Mouse (Mus musculus) urinary bladder, postnatal 36 days (tissue): ENCODE results near the gene Atraid.
"Not testable (repeated sequence)": the region's sequence is repeated elsewhere in the genome, so short reads cannot be mapped to it uniquely, and the experiment has no call there.

Experiments used
- DNase-seq, 2 experiments: peaks; one replicate each; pipeline ENCODE4 v3.0.0; 2022; ENCODE audit warnings: low spot score in 2 of 2, mixed read lengths in 1 of 2

Atraid gene

GRCm38 (mm10) chr5:31047848-31048762 is at the start of gene Atraid:
Atraid (plus strand) TSS chr5:31048312.
- DNase-seq, result peak; percentile 99

- DNase-seq, result no peak
Measured at GRCm38 (mm10) chr5:30999324-30999723, 48.8 kb upstream of the Atraid start.

GRCm38 (mm10) chr5:31000122-31000521 is 48.0 kb upstream of the Atraid start:
- no peak for DNase-seq

GRCm38 (mm10) chr5:31000993-31001392 is 47.1 kb upstream of the Atraid start:
- DNase-seq, result no peak

GRCm38 (mm10) chr5:31001560-31001959 is 46.6 kb upstream of the Atraid start:
- no peak for DNase-seq

DNA sequence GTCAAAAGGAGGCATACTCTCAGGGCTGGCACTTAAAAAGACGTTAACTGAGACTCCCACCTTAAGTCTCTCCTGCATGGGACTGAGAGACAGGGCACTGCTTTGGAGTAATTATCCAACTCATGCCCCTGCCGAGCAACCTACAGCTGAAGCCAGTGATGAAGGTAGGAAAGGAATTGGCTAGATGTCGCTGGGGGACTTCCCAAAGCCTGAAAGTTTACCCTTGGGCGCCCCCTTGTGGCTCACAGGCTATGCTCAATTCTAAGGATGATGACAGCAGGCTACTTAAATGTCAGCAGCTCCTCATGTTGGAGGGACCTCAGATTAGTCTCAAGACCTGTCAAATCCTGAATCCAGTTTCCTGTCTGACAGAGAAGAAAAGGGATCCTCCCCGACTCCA is 43.9 kb upstream of the Atraid start:
- DNase-seq, result peak; percentile 86 to 87

GRCm38 (mm10) chr5:31012737-31013136 is 35.4 kb upstream of the Atraid start:
- DNase-seq, result no peak

- DNase-seq, result no peak
Measured at GRCm38 (mm10) chr5:31015913-31016312, 32.2 kb upstream of the Atraid start.

DNA sequence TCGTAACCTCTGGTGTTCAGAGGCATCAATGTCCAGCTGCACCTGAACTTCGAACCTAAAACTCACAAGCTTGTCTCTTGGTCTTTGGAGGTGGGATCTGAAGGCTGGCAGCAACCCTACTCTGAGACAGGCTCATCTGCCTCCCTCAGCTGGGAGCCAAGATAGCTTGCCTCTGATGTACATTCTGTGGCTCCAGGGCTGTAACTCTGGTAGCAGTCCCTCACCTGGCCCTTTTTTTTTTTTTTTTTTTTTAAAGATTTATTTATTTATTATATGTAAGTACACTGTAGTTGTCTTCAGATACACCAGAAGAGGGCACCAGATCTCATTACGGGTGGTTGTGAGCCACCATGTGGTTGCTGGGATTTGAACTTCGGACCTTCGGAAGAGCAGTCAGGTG is 26.3 kb upstream of the Atraid start:
- not testable (repeated sequence) for DNase-seq

- no peak for DNase-seq
Measured at GRCm38 (mm10) chr5:31022690-31023089, 25.4 kb upstream of the Atraid start.

- DNase-seq, result no peak
Measured at GRCm38 (mm10) chr5:31023254-31023653, 24.9 kb upstream of the Atraid start.

DNA sequence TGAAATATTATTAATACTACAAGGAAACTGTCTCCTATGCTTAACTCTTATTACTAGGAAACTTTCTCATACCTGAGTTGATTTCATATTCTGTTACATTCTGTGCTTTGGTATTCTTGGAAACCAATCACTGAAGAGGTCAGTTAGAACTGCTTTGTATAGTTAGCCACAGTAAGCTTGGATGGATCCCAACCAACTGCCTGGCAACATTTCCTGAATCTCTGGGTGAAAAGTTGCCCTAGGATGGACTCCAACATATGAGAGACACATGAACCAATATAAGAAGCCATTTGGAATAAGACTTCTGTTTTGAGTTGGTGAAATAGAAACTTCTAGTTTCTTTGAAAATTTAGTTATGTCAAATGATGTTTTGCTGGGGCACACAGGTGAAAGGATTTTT is 23.5 kb upstream of the Atraid start:
- DNase-seq, result peak in 1 of 2 experiments; percentile 11

DNA sequence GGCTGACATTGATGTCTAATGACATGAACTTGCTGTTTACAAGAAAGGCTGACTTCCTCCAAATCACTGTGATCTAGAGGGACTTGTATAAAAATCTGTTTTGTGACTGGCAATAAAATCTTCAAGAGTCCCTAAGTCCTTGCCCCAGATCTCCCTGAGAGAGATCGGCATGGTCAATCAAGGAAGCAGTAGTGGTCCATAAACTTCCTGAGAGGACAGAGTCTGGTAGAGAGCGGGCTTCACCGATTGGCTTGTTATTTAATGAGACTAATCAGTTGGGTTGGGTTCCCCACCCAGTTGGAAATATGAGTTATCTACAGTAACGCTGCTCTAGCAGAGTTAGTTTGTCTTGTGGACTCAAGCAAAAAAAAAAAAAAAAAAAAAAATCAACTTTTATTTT is 17.2 kb upstream of the Atraid start:
- DNase-seq, result no peak

DNA sequence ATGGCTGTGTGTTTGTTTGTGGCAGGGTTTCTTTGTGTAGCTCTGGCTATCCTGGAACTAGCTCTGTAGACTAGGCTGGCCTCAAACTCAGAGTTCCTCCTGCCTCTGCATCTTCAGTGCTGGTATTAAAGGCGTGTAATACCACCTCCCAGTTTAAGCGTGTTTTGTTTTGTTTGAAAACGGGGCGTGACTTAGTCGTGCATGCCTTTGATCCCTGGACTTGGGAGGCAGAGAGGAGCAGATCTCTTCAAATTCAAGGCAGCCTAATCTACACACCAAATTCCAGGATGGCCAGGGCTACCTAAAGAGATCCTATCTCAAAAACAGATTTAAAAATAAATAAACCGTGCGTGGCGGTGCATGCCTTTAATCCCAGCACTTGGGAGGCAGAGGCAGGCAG is 16.6 kb upstream of the Atraid start:
- no peak for DNase-seq

DNA sequence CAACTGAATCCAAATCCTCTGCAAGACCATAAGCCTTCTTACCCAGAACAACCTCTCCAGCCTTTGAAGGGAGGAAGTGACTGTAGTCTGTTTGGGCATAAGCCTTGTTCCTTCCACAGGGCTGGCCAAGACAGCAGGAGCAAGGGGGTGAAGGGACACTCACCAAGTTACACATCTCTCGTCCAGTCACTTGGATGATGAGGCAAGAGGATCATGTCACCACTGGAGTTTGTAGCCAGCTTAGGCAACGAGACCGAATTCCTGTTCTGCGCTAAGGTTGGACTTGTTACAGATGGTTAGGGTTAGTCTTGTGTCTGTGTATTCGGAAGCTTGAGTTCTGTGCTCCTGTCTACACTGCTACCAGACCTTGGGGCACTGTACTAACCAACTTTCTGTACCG is 13.4 kb upstream of the Atraid start:
- DNase-seq, result peak in 1 of 2 experiments; percentile 16

GRCm38 (mm10) chr5:31036556-31036955 is 11.6 kb upstream of the Atraid start:
- not testable (repeated sequence) for DNase-seq

- DNase-seq, result no peak
Measured at GRCm38 (mm10) chr5:31038171-31038845, 9.8 kb upstream of the Atraid start.

DNA sequence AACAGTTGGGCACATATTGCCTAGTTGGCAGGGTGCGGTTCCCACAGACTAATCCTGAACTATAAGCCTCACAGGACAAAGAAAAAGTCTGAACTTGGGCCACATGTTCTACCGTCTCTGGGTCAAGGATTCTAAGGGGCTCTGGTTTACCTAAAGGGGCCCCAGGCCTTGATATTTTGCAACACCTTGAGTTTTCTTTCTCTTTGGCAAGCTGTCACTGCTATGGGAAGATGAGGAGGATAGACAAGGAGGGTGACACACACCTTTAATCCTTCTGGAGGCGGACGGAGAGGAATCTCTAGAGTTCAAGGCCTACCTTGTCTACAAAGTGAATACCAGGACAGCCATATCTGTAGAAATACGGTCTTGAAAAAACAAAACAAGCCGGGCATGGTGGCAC is 1.7 kb upstream of the Atraid start:
- no peak for DNase-seq

- DNase-seq, result no peak
Measured at GRCm38 (mm10) chr5:31047074-31047473, 1.0 kb upstream of the Atraid start.

- peak; percentile 19 to 25 for DNase-seq
Measured at GRCm38 (mm10) chr5:31048763-31049641, 890 bp downstream of the Atraid start, which contains the start of gene Slc5a6. Slc5a6 (minus strand) TSS chr5:31048924.

DNA sequence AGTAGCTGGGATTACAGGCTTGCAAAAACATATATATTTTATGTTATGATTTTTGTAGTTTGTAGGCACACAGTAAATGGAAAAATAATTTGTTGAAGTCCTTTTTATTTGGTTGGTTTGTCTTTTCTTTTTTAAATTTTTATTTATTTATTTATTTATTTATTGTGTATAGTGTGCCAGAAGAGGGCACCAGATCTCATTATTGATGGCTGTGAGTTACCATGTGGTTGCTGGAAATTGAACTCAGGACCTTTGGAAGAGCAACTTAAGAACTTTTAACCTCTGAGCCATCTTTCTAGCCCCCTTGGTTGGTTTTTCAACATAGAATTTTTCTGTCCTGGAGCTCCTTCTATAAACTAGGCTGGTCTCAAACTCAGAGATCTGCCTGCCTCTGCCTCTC is 2.3 kb downstream of the Atraid start:
- no peak for DNase-seq

GRCm38 (mm10) chr5:31053728-31054127 is 5.6 kb downstream of the Atraid start:
- not testable (repeated sequence) for DNase-seq
